Mouse (Mus musculus) forebrain, embryonic 16.5 days (tissue): ENCODE measurements at regions not wholly inside any gene's neighbourhood (a gene's known extent, or its start where the extent isn't known, plus 50 kb on each side); places are given as distances from the start of the nearest gene placed in this dataset.
A peak's percentile ranks its signal among the peaks of the same experiment; 100 is the strongest.

Source experiments
- ATAC-seq: fragments of 200-750 bp; cut with Nextera tagmentation; 2 replicates; pipeline ENCODE4 v1.8.0; 2017; ENCODE audit warnings: mild to moderate bottlenecking, moderate library complexity
- H3K27ac ChIP-seq: fragments of 300-500 bp; sonication (generic); 2 replicates; pipeline ENCODE4 v1.5.1; 2014; ENCODE audit warnings: low read length, control low read depth
- H3K27me3 ChIP-seq: fragments of 300-500 bp; sonication (generic); replicated peaks from 2 replicates; pipeline ENCODE4 v1.6.1; 2014; ENCODE audit warnings: low read length; ENCODE audit not compliant: control insufficient read depth, insufficient read depth
- H3K36me3 ChIP-seq: fragments of 300-500 bp; sonication (generic); 2 replicates; pipeline ENCODE4 v1.6.1; 2014; ENCODE audit not compliant: control insufficient read depth, insufficient read depth
- H3K4me1 ChIP-seq: fragments of 300-500 bp; sonication (generic); replicated peaks from 2 replicates; pipeline ENCODE4 v1.6.1; 2014; ENCODE audit warnings: low read length; ENCODE audit not compliant: control insufficient read depth, insufficient read depth
- H3K4me2 ChIP-seq: fragments of 300-500 bp; sonication (generic); 2 replicates; pipeline ENCODE4 v1.6.1; 2014; ENCODE audit warnings: mild to moderate bottlenecking, low read length, control low read depth
- H3K4me3 ChIP-seq: fragments of 300-500 bp; sonication (generic); replicated peaks from 2 replicates; pipeline ENCODE4 v1.5.1; 2014; ENCODE audit warnings: mild to moderate bottlenecking, low read length, control low read depth
- H3K9ac ChIP-seq: fragments of 300-500 bp; sonication (generic); replicated peaks from 2 replicates; pipeline ENCODE4 v1.6.1; 2014; ENCODE audit warnings: low read depth, low read length, control low read depth
- H3K9me3 ChIP-seq: fragments of 300-500 bp; sonication (generic); 2 replicates; pipeline ENCODE4 v1.6.1; 2016; ENCODE audit warnings: low read length; ENCODE audit not compliant: control insufficient read depth
- WGBS: fragments of 180-500 bp; shearing (Covaris S2); extraction: QIAGEN DNeasy Blood & Tissue Kit; methylation state at CpG from one replicate; pipeline ENCODE4 v1.1.7; 2014; 5-methylcytosine and 5-hydroxymethylcytosine counted together

- Histone ChIP-seq H3K4me1 (0 out of 2 replicates have a peak, but pooled peaks cover 3% of the 10 kb centered on the region), H3K4me3 (no peak overlapping the region), H3K9me3 (no peaks in the 10 kb centered on the region), H3K27me3 (no peaks in the 10 kb centered on the region), H3K9ac (no peak overlapping the region), H3K4me2 (no peak overlapping the region), H3K36me3 (no peaks in the 10 kb centered on the region), H3K27ac (no peak overlapping the region)
- 87% methylated on average over 6 of the region's 6 CpGs for WGBS
- no peak for ATAC-seq
These were observed 137.5 kb upstream of the Sgk1 start for GRCm38 (mm10) chr10:21744341-21744955.

DNA sequence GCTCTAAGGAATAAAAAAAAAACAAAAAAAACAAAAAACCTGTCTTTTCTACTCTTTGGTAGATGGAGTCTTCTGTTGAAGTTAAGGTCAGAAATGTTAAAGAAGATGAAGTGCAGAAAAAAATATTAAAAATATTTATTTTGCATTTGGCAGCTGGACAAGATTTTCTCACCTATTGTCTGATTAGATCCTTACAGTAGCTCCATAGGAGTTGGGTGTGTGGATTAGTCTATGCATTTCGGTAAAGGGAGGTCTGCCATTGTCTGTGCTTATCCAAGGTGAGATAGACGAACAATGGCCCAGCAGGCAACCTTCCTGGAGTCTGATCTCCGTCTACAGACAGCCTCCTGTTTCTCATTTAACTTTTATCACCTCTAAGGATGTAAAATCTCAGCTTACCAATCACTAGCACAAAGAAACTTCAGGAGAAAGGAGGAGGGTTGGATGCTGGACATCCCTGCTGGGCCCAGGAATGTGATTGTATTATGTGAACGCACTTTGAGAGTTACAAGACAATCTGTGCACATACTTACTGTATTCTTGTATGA is 136.0 kb upstream of the Sgk1 start:
- Histone ChIP-seq H3K9ac (no peak overlapping the region), H3K36me3 (no peaks in the 10 kb centered on the region), H3K4me3 (no peak overlapping the region), H3K4me1 (0 out of 2 replicates have a peak, but pooled peaks cover 3% of the 10 kb centered on the region), H3K9me3 (no peaks in the 10 kb centered on the region), H3K27me3 (no peaks in the 10 kb centered on the region), H3K4me2 (no peak overlapping the region), H3K27ac (no peak overlapping the region)
- ATAC-seq = no peak
- 9% methylated on average over 4 of the region's 4 CpGs for WGBS

GRCm38 (mm10) chr10:21746713-21747112 is 135.3 kb upstream of the Sgk1 start:
- Histone ChIP-seq H3K36me3 (no peaks in the 10 kb centered on the region), H3K9ac (no peak overlapping the region), H3K9me3 (no peaks in the 10 kb centered on the region), H3K27me3 (no peaks in the 10 kb centered on the region), H3K4me3 (no peak overlapping the region), H3K4me2 (no peak overlapping the region), H3K27ac (no peak overlapping the region), H3K4me1 (0 out of 2 replicates have a peak, but pooled peaks cover 3% of the 10 kb centered on the region)
- 12% methylated on average over 9 of the region's 9 CpGs for WGBS
- no peak for ATAC-seq

GRCm38 (mm10) chr10:21751326-21751725 is 130.7 kb upstream of the Sgk1 start:
- ATAC-seq = no peak
- Histone ChIP-seq H3K36me3 (no peaks in the 10 kb centered on the region), H3K4me3 (no peak overlapping the region), H3K9ac (no peak overlapping the region), H3K4me2 (no peak overlapping the region), H3K9me3 (no peaks in the 10 kb centered on the region), H3K27me3 (no peaks in the 10 kb centered on the region), H3K4me1 (0 out of 2 replicates have a peak, but pooled peaks cover 5% of the 10 kb centered on the region), H3K27ac (no peak overlapping the region)
- WGBS = 75% methylated on average over 6 of the region's 6 CpGs

- no peaks in the 10 kb centered on the region for H3K9me3 ChIP-seq
- H3K4me3 ChIP-seq = no peak overlapping the region
- H3K4me1 ChIP-seq = 0 out of 2 replicates have a peak, but pooled peaks cover 3% of the 10 kb centered on the region
- no peak overlapping the region for H3K4me2 ChIP-seq
- no peaks in the 10 kb centered on the region for H3K36me3 ChIP-seq
- no peak overlapping the region for H3K9ac ChIP-seq
- WGBS = 60% methylated on average over 3 of the region's 3 CpGs
- no peak for ATAC-seq
- no peaks in the 10 kb centered on the region for H3K27me3 ChIP-seq
- H3K27ac ChIP-seq = no peak overlapping the region
These were observed 129.6 kb upstream of the Sgk1 start for GRCm38 (mm10) chr10:21752392-21752791.

GRCm38 (mm10) chr10:21754763-21755548 is 127.0 kb upstream of the Sgk1 start:
- WGBS = 33% methylated on average over 12 of the region's 12 CpGs
- H3K9me3 ChIP-seq = no peaks in the 10 kb centered on the region

DNA sequence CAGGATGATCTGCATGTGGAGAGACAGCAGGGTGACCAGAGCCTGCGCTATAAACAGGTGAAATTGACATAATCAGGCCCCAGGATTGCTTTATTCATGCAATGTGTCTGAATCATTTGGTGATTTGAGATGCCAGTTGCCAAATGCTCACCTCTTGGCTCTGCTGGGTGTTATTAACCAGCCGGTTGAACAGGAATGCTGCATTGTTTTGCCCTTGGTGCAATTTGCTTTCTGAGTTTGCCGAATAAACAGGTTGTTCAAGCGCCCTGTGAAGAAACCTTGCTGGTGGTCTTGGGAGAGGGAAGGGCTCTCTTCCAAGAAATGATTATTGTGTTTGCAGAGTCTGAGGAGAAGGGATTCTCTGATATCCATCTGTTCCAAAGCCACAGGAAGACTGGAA is 126.3 kb upstream of the Sgk1 start:
- 60% methylated on average over 4 of the region's 4 CpGs for WGBS

More at GRCm38 (mm10) chr10:21754763-21755548, 127.0 kb upstream of the Sgk1 start:
- H3K27me3 ChIP-seq = no peaks in the 10 kb centered on the region
- no peak overlapping the region for H3K4me3 ChIP-seq
- 0 out of 2 replicates have a peak, but pooled peaks cover 3% of the 10 kb centered on the region for H3K4me1 ChIP-seq
- peak; percentile 65 for ATAC-seq
- no peaks in the 10 kb centered on the region for H3K36me3 ChIP-seq
- H3K9ac ChIP-seq = no peak overlapping the region
- H3K4me2 ChIP-seq = no peak overlapping the region
- no peak overlapping the region for H3K27ac ChIP-seq

DNA sequence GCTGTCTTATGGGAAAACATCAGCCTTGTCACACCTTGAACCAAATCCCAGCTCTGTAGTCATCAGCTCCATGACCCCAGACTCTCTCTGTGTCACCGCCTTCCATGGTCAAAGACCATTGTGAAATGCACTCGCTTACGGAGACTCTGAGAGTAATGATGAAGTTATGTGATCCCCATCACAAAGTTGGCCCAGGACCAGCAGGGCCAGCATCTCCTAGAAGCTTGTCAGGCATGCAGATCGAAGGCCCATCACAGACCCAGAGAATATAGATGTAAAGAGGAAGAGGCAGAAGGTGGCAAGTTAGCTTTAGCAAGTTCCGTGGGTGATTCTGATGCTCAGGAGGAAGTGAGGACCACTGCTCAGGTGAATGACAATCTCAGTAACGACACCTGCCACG is 125.2 kb upstream of the Sgk1 start:
- H3K4me2 ChIP-seq = no peak overlapping the region
- 93% methylated on average over 7 of the region's 7 CpGs for WGBS
- no peaks in the 10 kb centered on the region for H3K27me3 ChIP-seq
- H3K36me3 ChIP-seq = no peaks in the 10 kb centered on the region
- H3K27ac ChIP-seq = no peak overlapping the region
- H3K4me3 ChIP-seq = no peak overlapping the region
- H3K9ac ChIP-seq = no peak overlapping the region
- ATAC-seq = no peak
- H3K9me3 ChIP-seq = no peaks in the 10 kb centered on the region
- H3K4me1 ChIP-seq = 0 out of 2 replicates have a peak, but pooled peaks cover 3% of the 10 kb centered on the region

More for the DNA sequence above, 126.3 kb upstream of the Sgk1 start:
- Histone ChIP-seq H3K4me2 (no peak overlapping the region), H3K9ac (no peak overlapping the region), H3K36me3 (no peaks in the 10 kb centered on the region), H3K27ac (no peak overlapping the region), H3K4me1 (0 out of 2 replicates have a peak, but pooled peaks cover 3% of the 10 kb centered on the region), H3K4me3 (no peak overlapping the region), H3K27me3 (no peaks in the 10 kb centered on the region), H3K9me3 (no peaks in the 10 kb centered on the region)
- no peak for ATAC-seq

- Histone ChIP-seq H3K9ac (no peak overlapping the region), H3K36me3 (no peaks in the 10 kb centered on the region), H3K4me1 (peaks cover 6% of the 10 kb centered on the region; the same call in 1 of the 2 replicates), H3K9me3 (no peaks in the 10 kb centered on the region), H3K27me3 (no peaks in the 10 kb centered on the region), H3K27ac (no peak overlapping the region), H3K4me2 (no peak overlapping the region), H3K4me3 (no peak overlapping the region)
- WGBS = 80% methylated on average over 6 of the region's 6 CpGs
- ATAC-seq = no peak
These were observed 123.9 kb upstream of the Sgk1 start for GRCm38 (mm10) chr10:21758122-21758521.
